Mouse (Mus musculus): ENCODE results near the gene Cenpm. TPM values are rescaled to one million over a fixed set of nuclear protein-coding genes. Genes with fewer than 3 reads are reported as not detected.
"Not testable (repeated sequence)": the region's sequence is repeated elsewhere in the genome, so short reads cannot be mapped to it uniquely, and the experiment has no call there.

Cenpm gene
- polyA plus RNA-seq, 1 experiment from 2014 or later: 15.2 TPM

DNA sequence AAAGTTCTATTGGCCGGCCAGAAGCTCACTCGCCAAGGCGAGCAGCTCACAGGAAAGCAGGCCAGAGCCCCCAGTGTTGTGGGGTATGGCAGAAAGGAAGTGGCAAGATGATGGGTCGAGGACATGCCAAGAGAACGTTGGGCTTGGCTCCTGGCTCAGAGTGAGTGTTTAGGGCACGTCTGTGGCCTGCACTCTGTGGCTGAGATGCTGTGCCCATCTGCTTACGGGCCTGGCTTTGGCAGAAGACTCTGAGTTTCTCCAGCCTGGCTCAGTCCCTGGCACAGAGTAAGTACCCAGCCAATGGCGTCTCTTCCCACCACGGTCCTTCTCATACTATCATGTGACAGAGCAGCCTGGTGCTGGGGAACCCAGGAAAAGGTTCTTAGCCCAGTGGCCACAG is 24.2 kb upstream of the Cenpm start:
- no peaks in the 10 kb centered on the region for H3K9me3 ChIP-seq
- H3K27ac ChIP-seq (replicated peaks): peak overlapping the region; percentile 79; the same call in 1 of the 2 replicates
- no peak overlapping the region for H3K4me2 ChIP-seq
- peaks cover 48% of the 10 kb centered on the region for H3K4me1 ChIP-seq (replicated peaks)
- H3K9ac ChIP-seq: no peak overlapping the region
- ATAC-seq (ENCODE audit: low read depth): 0 out of 2 replicates have a peak, but pooled peaks have one; percentile 6
- H3K27me3 ChIP-seq: peaks cover 13% of the 10 kb centered on the region
- H3K4me3 ChIP-seq: no peak overlapping the region
- 87% methylated on average over 9 of the region's 9 CpGs for WGBS
- H3K36me3 ChIP-seq: no peaks in the 10 kb centered on the region

DNA sequence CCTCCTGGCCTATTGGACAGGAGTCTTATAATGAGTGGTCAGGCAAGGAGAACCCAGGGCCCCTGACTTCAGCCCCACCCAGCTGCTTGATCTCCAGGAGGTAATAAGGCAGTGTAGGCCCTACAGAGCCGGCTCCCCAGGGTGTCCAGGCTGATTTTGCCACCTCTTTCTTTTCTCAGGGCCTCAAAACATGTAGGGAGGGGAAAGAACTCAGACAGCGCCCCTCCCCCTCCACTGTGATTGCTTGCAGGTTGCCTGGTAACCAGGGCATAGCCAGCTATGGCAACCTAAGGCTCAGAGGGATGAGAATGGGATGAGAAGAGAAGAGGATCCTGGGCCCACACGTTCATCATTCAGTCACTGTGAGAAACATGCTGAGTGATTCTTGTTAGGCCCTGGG is 23.6 kb upstream of the Cenpm start:
- Histone ChIP-seq H3K4me2 (no peak overlapping the region), H3K27me3 (peaks cover 7% of the 10 kb centered on the region), H3K4me3 (no peak overlapping the region), H3K36me3 (no peaks in the 10 kb centered on the region), H3K4me1 (replicated peaks) (peaks cover 47% of the 10 kb centered on the region), H3K9ac (peak overlapping the region; percentile 31; the same call in 1 of the 2 replicates), H3K9me3 (no peaks in the 10 kb centered on the region), H3K27ac (replicated peaks) (peak overlapping the region; percentile 79)
- ATAC-seq (ENCODE audit: low read depth): peak; percentile 49; the same call in 1 of the 2 replicates
- WGBS: 14% methylated on average over 3 of the region's 3 CpGs

DNA sequence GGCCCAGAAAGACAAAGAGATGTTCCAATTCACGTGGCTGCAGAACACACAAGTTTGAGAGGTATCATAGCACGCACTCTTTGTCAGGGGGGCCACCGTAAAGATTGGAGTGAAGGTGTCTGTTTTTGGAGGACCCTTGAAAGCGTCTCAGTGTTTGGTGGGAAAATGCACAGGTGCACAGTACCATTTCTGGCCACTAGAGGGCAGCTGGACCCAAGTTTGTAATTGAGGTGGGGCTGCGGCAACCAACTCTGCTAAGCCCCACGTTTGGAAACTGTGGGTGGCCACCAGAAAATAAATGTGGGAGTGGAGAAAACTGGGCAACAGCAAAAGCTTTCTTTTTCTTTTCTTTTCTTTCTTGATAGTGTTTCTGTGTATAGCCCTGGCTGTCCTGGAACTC is 21.8 kb upstream of the Cenpm start:
- H3K4me1 ChIP-seq (replicated peaks): peaks cover 40% of the 10 kb centered on the region
- no peaks in the 10 kb centered on the region for H3K9me3 ChIP-seq
- H3K9ac ChIP-seq: no peak overlapping the region
- WGBS: 10% methylated on average over 6 of the region's 6 CpGs
- H3K4me3 ChIP-seq: no peak overlapping the region
- no peak for ATAC-seq (ENCODE audit: low read depth)
- no peak overlapping the region for H3K27ac ChIP-seq (replicated peaks)
- H3K27me3 ChIP-seq: no peaks in the 10 kb centered on the region
- no peaks in the 10 kb centered on the region for H3K36me3 ChIP-seq
- H3K4me2 ChIP-seq: no peak overlapping the region

DNA sequence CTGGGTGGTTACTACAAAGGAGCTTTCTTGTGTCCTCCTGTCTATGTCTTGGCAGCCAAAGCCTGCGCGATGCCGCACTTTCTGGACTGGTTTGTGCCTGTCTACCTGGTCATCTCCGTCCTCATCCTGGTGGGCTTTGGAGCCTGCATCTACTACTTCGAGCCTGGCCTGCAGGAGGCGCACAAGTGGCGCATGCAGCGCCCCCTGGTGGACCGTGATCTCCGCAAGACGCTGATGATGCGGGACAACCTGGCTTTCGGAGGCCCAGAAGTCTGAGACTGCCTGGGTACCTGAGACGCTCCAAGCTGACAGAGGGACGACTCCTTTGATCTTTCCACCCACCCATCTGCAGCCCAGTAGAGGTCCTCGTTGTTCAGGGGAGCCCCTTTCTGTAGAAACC is 15.0 kb upstream of the Cenpm start:
- Histone ChIP-seq H3K4me3 (no peak overlapping the region), H3K36me3 (0 out of 2 replicates have a peak, but pooled peaks cover 3% of the 10 kb centered on the region), H3K9me3 (no peaks in the 10 kb centered on the region), H3K27ac (replicated peaks) (no peak overlapping the region), H3K4me2 (no peak overlapping the region), H3K9ac (no peak overlapping the region), H3K4me1 (replicated peaks) (peaks cover 28% of the 10 kb centered on the region), H3K27me3 (no peaks in the 10 kb centered on the region)
- 11% methylated on average over 16 of the region's 16 CpGs for WGBS
- ATAC-seq (ENCODE audit: low read depth): no peak

DNA sequence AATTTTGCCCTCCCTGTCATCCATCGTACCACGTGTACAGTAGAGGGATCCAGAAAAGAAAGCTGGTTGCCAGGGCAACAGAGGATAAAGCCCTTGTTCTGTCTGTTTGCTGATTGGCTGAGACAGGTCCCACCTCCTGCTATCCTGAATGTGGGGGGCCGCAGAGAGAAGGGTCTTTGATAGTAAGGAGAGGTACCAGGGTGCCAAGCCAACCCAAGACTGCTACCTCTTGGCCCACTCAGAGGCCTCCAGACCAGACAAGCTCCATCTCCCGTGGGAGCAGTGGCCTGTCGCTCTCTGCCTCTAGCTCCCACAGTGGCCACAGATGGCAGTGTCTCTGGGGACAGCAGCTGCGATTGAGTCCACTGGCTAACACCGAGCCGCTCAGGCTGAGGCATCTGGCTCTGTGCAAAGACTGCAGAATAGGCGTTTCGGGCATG is 11.4 kb upstream of the Cenpm start:
- no peaks in the 10 kb centered on the region for H3K9me3 ChIP-seq
- ATAC-seq (ENCODE audit: low read depth): peak; percentile 93
- peak overlapping the region; percentile 81 for H3K27ac ChIP-seq (replicated peaks)
- H3K4me2 ChIP-seq: peak overlapping the region; percentile 61
- 7% methylated on average over 10 of the region's 10 CpGs for WGBS
- no peaks in the 10 kb centered on the region for H3K27me3 ChIP-seq
- 0 out of 2 replicates have a peak, but pooled peaks cover 3% of the 10 kb centered on the region for H3K36me3 ChIP-seq
- H3K4me3 ChIP-seq: peak overlapping the region; percentile 45
- H3K4me1 ChIP-seq (replicated peaks): peaks cover 28% of the 10 kb centered on the region
- H3K9ac ChIP-seq: peak overlapping the region; percentile 67

DNA sequence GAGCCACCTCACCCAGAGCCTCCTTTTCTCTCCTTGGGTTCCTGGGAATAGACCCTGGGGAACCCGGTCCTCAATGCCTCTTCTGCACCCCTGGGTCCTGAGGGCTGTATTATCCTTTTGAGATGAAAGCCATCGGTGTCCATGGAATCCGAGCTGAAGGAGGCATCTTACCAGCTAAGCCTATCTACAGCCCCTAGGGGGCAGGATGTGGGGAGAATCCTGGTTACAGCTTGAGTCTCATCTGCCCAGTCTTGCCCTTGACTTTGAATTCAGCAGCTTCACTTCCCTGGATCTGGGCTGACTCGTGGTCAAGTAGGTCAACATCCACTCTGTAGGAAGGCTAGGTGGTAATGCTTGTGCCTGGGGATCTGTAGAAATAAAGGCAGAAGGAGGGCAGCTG is 10.7 kb upstream of the Cenpm start:
- H3K4me2 ChIP-seq: peak overlapping the region; percentile 61
- H3K4me3 ChIP-seq: no peak overlapping the region
- 43% methylated on average over 4 of the region's 4 CpGs for WGBS
- H3K27me3 ChIP-seq: no peaks in the 10 kb centered on the region
- no peak overlapping the region; the same call in 1 of the 2 replicates for H3K9ac ChIP-seq
- peak overlapping the region; percentile 81 for H3K27ac ChIP-seq (replicated peaks)
- no peaks in the 10 kb centered on the region for H3K9me3 ChIP-seq
- 0 out of 2 replicates have a peak, but pooled peaks cover 3% of the 10 kb centered on the region for H3K36me3 ChIP-seq
- no peak; the same call in 1 of the 2 replicates for ATAC-seq (ENCODE audit: low read depth)
- peaks cover 28% of the 10 kb centered on the region for H3K4me1 ChIP-seq (replicated peaks)

DNA sequence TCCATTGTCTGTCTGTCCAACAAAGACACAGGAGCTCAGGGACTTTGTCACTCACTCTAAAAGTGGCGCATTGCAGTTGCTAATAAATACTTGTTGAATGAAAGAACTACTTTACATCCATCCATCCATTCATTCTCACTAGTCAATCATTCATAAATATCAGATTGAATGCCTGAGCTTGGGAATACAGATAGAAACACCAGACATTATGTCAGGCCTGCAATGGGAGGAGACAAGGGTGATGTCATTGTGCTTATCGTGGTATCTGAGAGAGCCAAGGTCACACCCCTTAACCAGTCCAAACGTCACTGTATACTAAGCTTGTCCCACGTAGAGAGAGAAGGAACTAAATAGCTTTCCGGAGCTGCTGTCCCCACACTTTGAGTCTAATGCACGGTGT is 7.5 kb upstream of the Cenpm start, which contains the start of gene 1500009C09Rik:
Gene 1500009C09Rik, plus strand, starts transcription at position 301 of the 400 bp plus-strand sequence.
- Histone ChIP-seq H3K9ac (no peak within 1 kb of the TSS), H3K4me2 (no peak within 1 kb of the TSS), H3K27ac (replicated peaks) (no peak within 1 kb of the TSS), H3K36me3 (no peaks in the 10 kb centered on the region), H3K9me3 (no peaks in the 10 kb centered on the region), H3K4me3 (no peak within 1 kb of the TSS), H3K27me3 (no peaks in the 10 kb centered on the region), H3K4me1 (replicated peaks) (peaks cover 22% of the 10 kb centered on the region)
- no peak for ATAC-seq (ENCODE audit: low read depth)
- WGBS: 89% methylated on average over 6 of the region's 6 CpGs

DNA sequence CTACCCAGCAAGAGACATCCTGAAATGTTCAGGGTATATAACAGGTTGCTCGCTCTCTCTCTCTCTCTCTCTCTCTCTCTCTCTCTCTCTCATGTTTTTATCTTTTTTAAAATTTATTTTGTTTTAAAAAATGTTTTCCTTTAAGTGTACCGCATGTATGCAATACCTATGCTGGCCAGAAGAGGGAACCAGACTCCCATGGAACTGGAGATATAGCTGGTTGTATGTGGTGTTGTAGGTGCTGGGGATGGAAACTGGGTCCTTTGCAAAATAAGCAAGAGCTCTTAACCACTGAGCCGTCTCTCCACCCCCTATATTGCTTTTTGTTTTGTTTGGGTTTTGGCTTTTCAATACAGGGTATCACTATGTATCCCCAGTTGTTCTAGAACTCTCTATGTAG is 7.0 kb upstream of the Cenpm start:
- Histone ChIP-seq H3K4me3 (no peak overlapping the region), H3K9ac (no peak overlapping the region), H3K4me2 (no peak overlapping the region), H3K9me3 (no peaks in the 10 kb centered on the region), H3K4me1 (replicated peaks) (peaks cover 16% of the 10 kb centered on the region), H3K27ac (replicated peaks) (no peak overlapping the region), H3K36me3 (no peaks in the 10 kb centered on the region), H3K27me3 (no peaks in the 10 kb centered on the region)
- 100% methylated on average over 3 of the region's 3 CpGs for WGBS
- no peak for ATAC-seq (ENCODE audit: low read depth)

DNA sequence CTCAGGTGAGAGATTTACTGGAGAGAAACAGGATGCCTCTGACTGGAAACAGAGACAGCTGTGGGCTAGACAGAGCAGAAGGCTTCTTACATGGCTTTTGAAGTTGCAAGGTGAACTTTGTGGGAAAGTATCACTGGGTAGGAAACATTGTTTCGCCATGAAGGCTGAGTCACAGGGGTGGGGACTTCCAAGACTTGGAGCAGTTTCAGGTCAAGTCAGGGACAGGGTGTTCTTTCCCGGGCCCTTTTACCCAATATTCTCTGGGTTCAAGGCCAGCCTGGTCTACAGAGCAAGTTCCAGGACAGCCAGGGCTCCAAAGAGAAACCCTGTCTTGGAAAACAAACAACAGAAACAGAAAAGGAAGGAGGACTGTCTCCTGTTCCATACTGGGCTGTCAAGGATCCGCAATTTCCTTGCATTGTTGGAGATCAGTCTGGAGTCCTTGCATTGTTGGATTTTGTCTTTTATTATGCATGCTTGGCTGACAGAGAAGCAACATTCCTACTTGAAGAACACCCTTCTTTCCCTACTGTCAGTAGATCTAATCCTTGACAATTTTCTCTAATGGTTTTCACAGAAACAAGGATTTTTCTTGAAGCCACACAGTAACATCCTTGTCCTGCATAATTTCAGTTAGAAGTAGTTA is 2.7 kb upstream of the Cenpm start:
- 80% methylated on average over 3 of the region's 3 CpGs for WGBS
- Histone ChIP-seq H3K27me3 (no peaks in the 10 kb centered on the region), H3K4me1 (replicated peaks) (peaks cover 8% of the 10 kb centered on the region), H3K9me3 (no peaks in the 10 kb centered on the region), H3K27ac (replicated peaks) (no peak overlapping the region), H3K4me2 (no peak overlapping the region), H3K9ac (no peak overlapping the region), H3K4me3 (no peak overlapping the region), H3K36me3 (no peaks in the 10 kb centered on the region)
- ATAC-seq (ENCODE audit: low read depth): no peak

DNA sequence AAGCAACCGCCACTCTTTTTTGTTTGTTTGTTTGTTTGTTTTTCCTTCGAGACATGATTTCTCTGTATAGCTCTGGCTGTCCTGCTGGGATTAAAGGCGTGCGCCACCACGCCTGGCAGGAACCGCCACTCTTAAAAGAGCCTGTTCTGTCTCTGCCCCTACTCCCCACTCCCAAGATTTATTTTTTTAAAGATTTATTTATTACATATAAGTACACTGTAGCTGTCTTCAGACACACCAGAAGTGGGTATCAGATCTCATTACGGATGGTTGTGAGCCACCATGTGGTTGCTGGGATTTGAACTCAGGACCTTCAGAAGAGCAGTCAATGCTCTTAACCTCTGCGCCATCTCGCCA is 235 bp upstream of the Cenpm start:
- 20% methylated on average over 9 of the region's 9 CpGs for WGBS
- H3K4me1 ChIP-seq (replicated peaks); ATAC-seq (ENCODE audit: low read depth); H3K9me3 ChIP-seq; H3K27me3 ChIP-seq; H3K36me3 ChIP-seq: not testable (repeated sequence)
- Histone ChIP-seq H3K9ac (peak overlapping the region; percentile 65), H3K4me3 (peak overlapping the region; percentile 75), H3K27ac (replicated peaks) (peak overlapping the region; percentile 61; the same call in 1 of the 2 replicates), H3K4me2 (peak overlapping the region; percentile 69)

DNA sequence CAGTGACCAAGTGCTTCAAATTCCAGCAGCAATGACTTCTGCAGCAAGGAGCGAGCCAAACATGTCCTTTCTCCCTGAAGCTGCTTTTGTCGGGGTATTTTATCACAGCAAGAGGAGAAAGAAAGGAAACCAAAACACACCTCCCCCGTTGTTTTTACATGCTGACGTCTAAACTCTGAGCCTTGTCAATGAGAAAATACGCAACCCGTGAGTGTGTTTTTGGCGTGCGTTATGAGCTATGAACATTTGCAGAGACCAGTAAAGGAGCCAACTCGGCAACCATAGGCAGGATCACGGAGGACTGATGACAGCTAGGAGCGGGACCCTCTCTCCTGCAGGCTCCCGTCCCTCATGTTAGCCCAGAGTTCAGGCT is 820 bp downstream of the Cenpm start:
- Histone ChIP-seq H3K9ac (peak overlapping the region; percentile 65), H3K4me1 (replicated peaks) (peaks cover 8% of the 10 kb centered on the region), H3K36me3 (no peaks in the 10 kb centered on the region), H3K4me2 (peak overlapping the region; percentile 69), H3K27ac (replicated peaks) (no peak overlapping the region), H3K27me3 (no peaks in the 10 kb centered on the region), H3K4me3 (peak overlapping the region; percentile 75), H3K9me3 (no peaks in the 10 kb centered on the region)
- WGBS: 7% methylated on average over 12 of the region's 12 CpGs
- ATAC-seq (ENCODE audit: low read depth): no peak; the same call in 1 of the 2 replicates

DNA sequence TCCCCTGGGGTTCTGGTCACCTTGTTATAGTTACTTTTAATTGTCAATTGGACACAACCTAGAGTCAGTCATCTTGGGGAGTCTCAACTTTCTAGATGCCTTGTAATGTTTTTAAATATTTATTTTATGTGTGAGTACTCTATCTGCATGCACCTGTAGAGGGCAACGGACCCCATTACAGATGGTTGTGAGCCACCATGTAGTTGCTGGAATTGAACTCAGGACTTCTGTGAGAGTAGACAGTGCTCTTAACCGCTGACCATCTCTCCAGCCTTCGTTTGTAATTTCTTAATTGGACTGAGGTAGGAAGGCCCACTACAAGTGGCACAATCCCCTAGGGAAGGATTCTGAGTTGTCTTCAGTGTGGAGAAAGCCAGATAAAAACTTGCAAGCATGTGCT is 1.2 kb downstream of the Cenpm start:
- no peak overlapping the region for H3K27ac ChIP-seq (replicated peaks)
- no peaks in the 10 kb centered on the region for H3K36me3 ChIP-seq
- no peak for ATAC-seq (ENCODE audit: low read depth)
- no peaks in the 10 kb centered on the region for H3K9me3 ChIP-seq
- peak overlapping the region; percentile 75 for H3K4me3 ChIP-seq
- no peaks in the 10 kb centered on the region for H3K27me3 ChIP-seq
- H3K4me1 ChIP-seq (replicated peaks): peaks cover 8% of the 10 kb centered on the region
- 0 out of 2 replicates have a peak overlapping the region, but pooled peaks have one; percentile 65 for H3K9ac ChIP-seq
- WGBS: 73% methylated on average over 3 of the region's 3 CpGs
- peak overlapping the region; percentile 69 for H3K4me2 ChIP-seq

DNA sequence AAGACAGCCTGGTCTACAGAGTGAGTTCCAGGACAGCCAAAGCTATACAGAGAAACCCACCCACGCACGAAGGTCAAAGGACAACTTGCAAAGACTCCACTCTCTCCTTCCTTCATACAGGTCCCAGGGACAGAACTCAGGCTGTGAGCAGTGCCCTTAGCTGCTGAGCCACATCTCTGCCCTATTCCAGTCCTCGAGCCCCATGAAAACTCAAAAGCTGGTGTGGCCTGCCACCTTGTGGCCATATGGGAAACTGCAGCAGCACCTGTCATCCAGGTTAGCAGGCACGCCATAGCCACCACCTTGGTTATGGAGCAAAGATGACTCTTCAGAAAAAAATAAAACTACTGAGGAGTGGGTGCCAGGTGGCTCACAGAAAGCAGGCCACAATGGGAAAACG is 8.0 kb downstream of the Cenpm start:
- Histone ChIP-seq H3K9me3 (no peaks in the 10 kb centered on the region), H3K27ac (replicated peaks) (no peak overlapping the region), H3K4me3 (no peak overlapping the region), H3K36me3 (no peaks in the 10 kb centered on the region), H3K9ac (no peak overlapping the region), H3K4me2 (no peak overlapping the region), H3K27me3 (no peaks in the 10 kb centered on the region), H3K4me1 (replicated peaks) (no peaks in the 10 kb centered on the region)
- WGBS: 22% methylated on average over 5 of the region's 5 CpGs
- ATAC-seq (ENCODE audit: low read depth): peak; percentile 85

Measured in neural tube, embryonic 13.5 days (tissue).